Mouse (Mus musculus) heart, postnatal 14 days (tissue): ENCODE measurements at regions not wholly inside any gene's neighbourhood (a gene's known extent, or its start where the extent isn't known, plus 50 kb on each side); places are given as distances from the start of the nearest gene placed in this dataset.

Experiments
- DNase-seq, 2 experiments: peaks; one replicate each; pipeline ENCODE4 v3.0.0; 2021 to 2022
- intact Hi-C: fragments of 180-260 bp; cut with DNase I; formaldehyde crosslinking; loops from one replicate; pipeline ENCODE4 v1.15.1; 2025

DNA sequence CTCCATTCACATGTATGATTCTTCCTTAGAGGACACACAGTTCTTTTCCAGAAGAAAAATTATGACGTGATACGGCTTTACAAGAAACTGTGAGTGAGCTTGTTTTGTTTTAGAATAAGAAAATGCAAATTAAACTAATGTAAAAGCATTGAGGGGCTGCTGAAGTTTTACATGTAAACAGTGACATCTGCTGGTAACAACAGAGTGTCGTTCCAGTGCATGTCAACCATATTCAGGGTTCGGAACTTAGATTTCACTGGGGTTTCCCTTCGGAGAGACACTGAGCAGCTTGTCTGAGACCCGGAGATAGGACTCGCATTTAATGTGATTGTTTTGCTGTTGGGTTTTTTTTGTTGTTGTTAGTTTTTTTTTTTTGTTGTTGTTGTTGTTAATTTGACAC is 148.4 kb upstream of the Ube3a start:
- peak in 1 of 2 experiments; percentile 6 for DNase-seq
- intact Hi-C loops: loop anchor here (10.0 kb wide), 1 partner anchor 495 kb away; no protein-coding TSS in a partner anchor
